12 mouse cellular contexts compared by ENCODE assay signal in the genomic region with DNA sequence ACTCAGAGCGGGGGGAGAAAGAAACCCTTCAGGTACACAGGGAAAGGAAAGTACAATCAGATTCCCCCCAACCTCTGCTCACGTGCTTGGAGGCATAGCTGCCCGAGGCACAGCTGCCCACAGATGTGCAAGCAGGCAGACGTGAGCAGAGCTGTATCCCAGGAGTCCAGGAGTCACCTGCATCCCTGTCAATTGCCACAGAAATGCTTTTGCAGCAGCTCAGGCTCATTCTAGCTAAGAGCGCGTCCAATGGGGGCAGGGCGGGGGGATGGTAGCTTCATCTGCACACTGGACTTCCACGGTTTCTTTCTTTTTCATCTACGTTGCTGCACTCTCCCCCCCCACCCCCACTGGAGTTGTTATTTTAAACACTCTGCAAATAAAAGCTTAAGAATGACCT.
DNase-seq lines count a peak whose midpoint lies in the region; ATAC-seq lines count a peak whose summit lies in the region.
"Had no signal": no experiment of that assay in that cellular context is flagged by ENCODE, and none has a peak within 500 bp of the region (broad histone marks: within the 10 kb centered on the region; RNA-seq: fewer than 3 reads in every experiment).

No protein-coding gene starts in this region.

- peak; percentile 25 for DNase-seq in kidney, postnatal 10 days
- DNase-seq in kidney, adult 18-20 months, result no peak
- DNase-seq in adrenal gland, postnatal 14 days, result no peak
- DNase-seq in urinary bladder, postnatal 14 days (ENCODE audit: low spot score), result no peak
- DNase-seq: adrenal gland, postnatal 25 days; cerebellum, adult 11-12 months; thymus, adult 18-20 months had no signal

- H3K9me3 ChIP-seq in embryonic facial prominence, embryonic 12.5 days, result no peaks in the 10 kb centered on the region
- no peaks in the 10 kb centered on the region for H3K9me3 ChIP-seq in hindbrain, embryonic 16.5 days (ENCODE audit: control insufficient read depth, low read length)
- H3K9me3 ChIP-seq in neural tube, embryonic 14.5 days (ENCODE audit: control insufficient read depth, low read length), result no peaks in the 10 kb centered on the region
- H3K9me3 ChIP-seq: intestine, embryonic 15.5 days had no signal

- no peak overlapping the region for H3K27ac ChIP-seq in embryonic facial prominence, embryonic 12.5 days
- no peak overlapping the region for H3K27ac ChIP-seq in hindbrain, embryonic 16.5 days (ENCODE audit: low read depth, low read length)
- no peak overlapping the region for H3K27ac ChIP-seq in neural tube, embryonic 14.5 days (ENCODE audit: low read depth, low read length)
- H3K27ac ChIP-seq: intestine, embryonic 15.5 days; macrophage had no signal

- no peaks in the 10 kb centered on the region for H3K27me3 ChIP-seq in embryonic facial prominence, embryonic 12.5 days
- H3K27me3 ChIP-seq in hindbrain, embryonic 16.5 days (replicated peaks; ENCODE audit: control insufficient read depth, insufficient read depth, low read length), result no peaks in the 10 kb centered on the region
- H3K27me3 ChIP-seq in neural tube, embryonic 14.5 days (ENCODE audit: control insufficient read depth, insufficient read depth, low read length), result no peaks in the 10 kb centered on the region
- H3K27me3 ChIP-seq: intestine, embryonic 15.5 days had no signal

- no peaks in the 10 kb centered on the region for H3K36me3 ChIP-seq in embryonic facial prominence, embryonic 12.5 days
- H3K36me3 ChIP-seq in hindbrain, embryonic 16.5 days (ENCODE audit: control insufficient read depth, insufficient read depth, low read length), result no peaks in the 10 kb centered on the region
- no peaks in the 10 kb centered on the region for H3K36me3 ChIP-seq in neural tube, embryonic 14.5 days (ENCODE audit: control insufficient read depth, insufficient read depth, low read length)
- H3K36me3 ChIP-seq: intestine, embryonic 15.5 days had no signal

- H3K4me2 ChIP-seq in embryonic facial prominence, embryonic 12.5 days (replicated peaks), result 0 out of 2 replicates have a peak overlapping the region, but pooled peaks have one; percentile 8
- peak overlapping the region; percentile 18; the same call in 1 of the 2 replicates for H3K4me2 ChIP-seq in hindbrain, embryonic 16.5 days (ENCODE audit: low read length)
- H3K4me2 ChIP-seq in neural tube, embryonic 14.5 days (ENCODE audit: low read depth, low read length), result 0 out of 2 replicates have a peak overlapping the region, but pooled peaks have one; percentile 2
- H3K4me2 ChIP-seq: intestine, embryonic 15.5 days had no signal

- ATAC-seq in embryonic facial prominence, embryonic 12.5 days (ENCODE audit: insufficient number of reproducible peaks, insufficient read depth, low FRiP score, low TSS enrichment), result peak; percentile 56; the same call in 1 of the 2 replicates
- peak; percentile 60; the same call in 1 of the 2 replicates for ATAC-seq in hindbrain, embryonic 16.5 days
- peak; percentile 63; the same call in 1 of the 2 replicates for ATAC-seq in neural tube, embryonic 14.5 days (ENCODE audit: low read depth)
- ATAC-seq: intestine, embryonic 15.5 days had no signal

- 34% methylated on average over 9 of the region's 9 CpGs for WGBS in embryonic facial prominence, embryonic 12.5 days
- 30% methylated on average over 9 of the region's 9 CpGs for WGBS in hindbrain, embryonic 16.5 days
- 42% methylated on average over 9 of the region's 9 CpGs for WGBS in neural tube, embryonic 14.5 days

- peaks cover 7% of the 10 kb centered on the region for H3K4me1 ChIP-seq in embryonic facial prominence, embryonic 12.5 days
- H3K4me1 ChIP-seq in hindbrain, embryonic 16.5 days (ENCODE audit: control insufficient read depth, insufficient read depth, low read depth, low read length), result peaks cover 5% of the 10 kb centered on the region
- H3K4me1 ChIP-seq in neural tube, embryonic 14.5 days (ENCODE audit: control insufficient read depth, insufficient read depth, low read length), result 0 out of 2 replicates have a peak, but pooled peaks cover 5% of the 10 kb centered on the region

- H3K9ac ChIP-seq in embryonic facial prominence, embryonic 12.5 days, result no peak overlapping the region
- 0 out of 2 replicates have a peak overlapping the region, but pooled peaks have one; percentile 14 for H3K9ac ChIP-seq in hindbrain, embryonic 16.5 days (ENCODE audit: low read depth, low read length)
- no peak overlapping the region for H3K9ac ChIP-seq in neural tube, embryonic 14.5 days (replicated peaks; ENCODE audit: low read depth, low read length)
- H3K9ac ChIP-seq: intestine, embryonic 15.5 days had no signal

- no peak overlapping the region for H3K4me3 ChIP-seq in embryonic facial prominence, embryonic 12.5 days
- no peak overlapping the region for H3K4me3 ChIP-seq in hindbrain, embryonic 16.5 days (ENCODE audit: low read length)
- no peak overlapping the region for H3K4me3 ChIP-seq in neural tube, embryonic 14.5 days (ENCODE audit: low read depth, low read length)
- H3K4me3 ChIP-seq: intestine, embryonic 15.5 days had no signal
